Mouse (Mus musculus) G1E-ER4 (cell line): ENCODE measurements around the gene Fam171a2. TPM values are rescaled to one million over a fixed set of nuclear protein-coding genes. Genes with fewer than 3 reads are reported as not detected.

ENCODE experiments used
- GATA1 ChIP-seq: IDR thresholded peaks from one replicate; pipeline ENCODE4 v1.8.0; 2012; ENCODE audit warnings: low read length, inconsistent platforms
- polyA plus RNA-seq: library from polyadenylated mRNA; stranded (reverse); fragments of >175 nt; gene quantifications from 2 replicates; pipeline ENCODE4 v1.2.3, GENCODE M21; 2012

Gene Fam171a2
- polyA plus RNA-seq = 0.23 and 0.30 TPM in 2 replicates

- no peak for TF ChIP-seq GATA1
Observed at GRCm38 (mm10) chr11:102447497-102447896, at the start of gene Fam171a2. Gene Fam171a2, minus strand, starts transcription at chr11:102447682.

- no peak for TF ChIP-seq GATA1
Observed at GRCm38 (mm10) chr11:102496732-102497131, 49.2 kb upstream of the Fam171a2 start.

DNA sequence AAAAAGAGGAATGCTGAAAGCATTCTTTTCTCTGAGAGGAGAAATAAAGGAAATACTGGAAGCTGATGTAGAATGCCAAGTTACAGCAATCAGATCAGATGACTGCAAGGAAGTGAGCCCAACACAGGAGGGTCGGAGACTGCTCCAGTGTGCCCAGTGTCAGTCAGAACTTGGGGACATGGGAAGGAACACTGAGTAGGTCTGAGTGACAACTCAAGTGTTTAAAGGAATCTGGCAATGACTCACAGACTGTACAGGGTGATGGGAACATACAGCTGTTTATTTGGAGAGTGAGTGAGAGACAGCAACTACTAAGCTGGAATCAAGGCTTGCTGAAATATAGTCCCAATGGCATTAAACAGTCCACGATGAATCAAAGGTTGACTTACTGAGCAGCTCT, 48.7 kb upstream of the Fam171a2 start:
- no peak for TF ChIP-seq GATA1

DNA sequence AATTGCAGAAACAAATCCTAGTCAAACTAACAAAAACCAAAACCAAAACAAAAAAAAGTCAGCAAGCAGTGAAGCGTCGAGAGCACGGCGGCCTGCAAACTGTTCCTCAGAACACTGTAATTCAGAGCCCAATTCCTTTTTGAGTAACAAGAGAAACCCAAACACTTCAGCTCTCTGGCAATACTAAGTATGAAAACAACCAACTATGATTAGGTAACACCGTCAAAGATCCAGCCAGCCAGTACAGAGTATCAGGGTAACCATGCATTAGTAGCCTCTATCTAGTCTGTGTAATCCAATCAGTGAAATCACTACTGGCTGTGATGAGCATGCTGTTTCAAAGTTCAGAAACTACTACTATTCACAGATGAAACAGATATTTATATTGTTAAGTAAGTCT, 48.3 kb upstream of the Fam171a2 start:
- TF ChIP-seq GATA1 = no peak

GRCm38 (mm10) chr11:102495114-102495513, 47.6 kb upstream of the Fam171a2 start:
- no peak for TF ChIP-seq GATA1

DNA sequence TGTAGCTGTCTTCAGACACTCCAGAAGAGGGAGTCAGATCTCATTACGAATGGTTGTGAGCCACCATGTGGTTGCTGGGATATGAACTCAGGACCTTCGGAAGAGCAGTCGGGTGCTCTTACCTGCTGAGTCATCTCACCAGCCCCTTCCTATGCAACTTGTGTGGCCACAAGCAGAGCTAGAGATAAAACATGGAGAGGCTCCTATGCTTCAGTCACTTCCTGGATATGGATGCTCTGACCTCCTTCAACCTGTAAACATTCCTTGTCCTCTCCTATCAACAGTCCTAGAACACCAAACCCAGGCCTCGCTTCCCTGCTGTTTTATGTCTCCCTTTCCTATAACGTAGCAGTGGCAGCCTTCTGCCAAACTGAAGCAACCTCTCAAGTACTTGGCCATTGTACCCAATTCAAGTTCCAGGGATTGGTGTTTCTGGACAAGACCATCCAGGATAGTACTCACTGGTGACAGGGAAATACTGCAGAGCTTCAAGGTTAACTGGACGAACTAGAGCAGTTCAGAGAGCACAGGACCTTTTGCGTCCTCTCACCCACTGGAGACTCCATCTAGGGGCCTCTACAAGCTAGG, 46.7 kb upstream of the Fam171a2 start:
- TF ChIP-seq GATA1 = no peak

DNA sequence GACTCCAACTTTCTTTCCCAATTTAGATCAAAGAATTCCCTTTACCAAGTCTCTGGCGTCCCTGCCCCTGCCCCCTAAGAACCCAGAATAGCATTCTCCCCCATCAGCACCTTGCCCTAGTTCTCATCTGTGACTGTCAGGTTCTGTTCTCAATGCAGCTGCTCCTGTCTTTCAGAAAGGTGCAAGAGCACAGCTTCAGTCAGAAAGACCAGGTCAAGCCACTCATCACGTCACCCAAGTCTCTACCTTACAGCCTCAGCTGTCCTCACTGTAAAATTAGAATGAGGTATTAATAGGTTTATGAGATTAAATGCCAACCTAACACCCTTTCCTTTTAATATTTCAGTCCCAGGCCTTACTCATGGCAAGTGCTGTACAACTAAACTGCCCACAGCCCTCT, 45.8 kb upstream of the Fam171a2 start:
- TF ChIP-seq GATA1 = no peak

DNA sequence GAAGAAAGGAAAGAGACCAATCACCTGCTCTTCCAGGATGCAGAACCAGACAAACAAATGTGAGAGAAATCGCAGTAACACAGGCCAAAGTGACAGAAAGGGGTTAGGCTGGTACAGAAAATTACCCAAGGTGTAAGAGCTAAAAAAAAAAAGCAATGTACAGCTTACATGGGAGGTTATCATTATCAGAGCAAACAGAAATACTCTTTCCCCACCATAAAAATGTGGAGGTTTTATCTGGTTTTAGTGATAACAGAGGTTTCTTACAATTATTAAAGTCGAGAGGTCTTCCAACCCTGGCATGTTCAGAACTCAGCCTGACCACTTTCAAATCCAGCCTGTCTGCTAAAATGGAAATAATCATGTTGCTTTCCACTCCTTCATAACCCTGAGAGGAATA, 40.4 kb upstream of the Fam171a2 start:
- no peak for TF ChIP-seq GATA1

DNA sequence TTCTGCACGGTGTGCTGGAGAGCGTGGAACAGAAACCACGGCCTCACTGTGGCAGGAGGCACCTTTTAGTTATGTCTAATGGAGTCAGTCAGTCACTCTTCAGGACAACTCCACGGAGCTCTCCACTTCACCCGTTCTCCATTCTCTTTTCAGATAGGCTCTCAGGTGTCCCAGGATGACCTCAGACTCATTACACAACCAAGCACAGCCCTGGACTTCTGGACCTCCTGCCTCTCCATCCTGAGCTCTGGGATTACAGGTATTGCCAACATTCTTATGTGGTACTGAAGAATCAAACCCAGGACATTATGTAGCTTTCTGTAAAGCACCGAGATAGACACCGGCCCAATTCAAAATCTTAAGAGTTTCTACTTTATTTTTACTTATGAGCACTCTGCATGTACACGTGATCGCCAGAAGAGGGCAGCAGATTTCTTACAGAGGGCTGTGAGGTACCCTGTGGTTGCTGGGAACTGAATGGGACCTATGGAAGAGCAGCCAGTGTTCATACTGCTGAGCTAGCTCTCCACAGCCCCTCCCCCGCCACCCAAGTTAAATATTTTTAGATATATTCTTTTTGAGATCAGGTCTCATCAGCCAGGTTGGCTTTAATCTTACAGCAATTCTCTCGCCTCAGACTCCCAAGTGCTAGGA, 39.4 kb upstream of the Fam171a2 start:
- no peak for TF ChIP-seq GATA1

DNA sequence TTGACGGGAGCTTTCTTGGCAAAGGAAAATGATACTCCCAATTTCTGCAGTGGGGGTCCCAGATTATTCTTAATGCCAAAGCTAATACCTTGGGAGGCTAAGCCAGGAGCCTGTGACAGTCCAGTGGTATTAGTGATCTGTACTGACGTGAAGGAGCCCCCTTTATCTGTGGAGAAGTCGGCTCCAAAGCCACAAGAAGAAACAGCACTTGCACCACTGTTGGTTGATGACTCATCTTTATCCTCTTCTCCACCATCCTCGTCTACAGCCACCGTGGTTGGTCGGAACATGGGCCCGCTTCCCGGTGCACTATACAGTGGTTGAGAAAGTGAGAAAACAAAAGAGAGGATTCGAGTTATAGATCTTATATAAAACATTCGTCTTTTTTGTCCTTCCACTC, 34.3 kb upstream of the Fam171a2 start:
- no peak for TF ChIP-seq GATA1

- no peak for TF ChIP-seq GATA1
Observed at GRCm38 (mm10) chr11:102480897-102481296, 33.4 kb upstream of the Fam171a2 start.

- TF ChIP-seq GATA1 = no peak
Observed at GRCm38 (mm10) chr11:102480111-102480510, 32.6 kb upstream of the Fam171a2 start.

DNA sequence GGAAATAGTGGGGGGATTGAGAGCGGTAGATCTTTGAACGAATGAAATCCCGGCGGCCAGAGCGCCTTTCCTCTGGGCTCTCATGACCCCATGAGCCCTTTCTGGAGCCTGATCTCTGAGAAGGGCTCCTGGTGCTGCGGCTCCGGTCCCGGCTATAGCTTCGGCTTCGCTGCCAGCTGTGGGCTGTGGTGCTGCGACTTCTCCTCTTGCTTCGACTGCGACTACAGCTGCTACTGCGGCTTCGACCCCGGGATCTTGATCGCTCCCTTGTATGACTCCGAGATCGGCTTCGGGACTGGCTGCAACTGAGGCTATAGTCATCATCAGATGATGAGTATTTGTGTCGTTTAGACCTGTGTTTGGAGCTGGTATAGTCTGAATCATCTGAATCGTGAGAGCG, 32.1 kb upstream of the Fam171a2 start:
- no peak for TF ChIP-seq GATA1

DNA sequence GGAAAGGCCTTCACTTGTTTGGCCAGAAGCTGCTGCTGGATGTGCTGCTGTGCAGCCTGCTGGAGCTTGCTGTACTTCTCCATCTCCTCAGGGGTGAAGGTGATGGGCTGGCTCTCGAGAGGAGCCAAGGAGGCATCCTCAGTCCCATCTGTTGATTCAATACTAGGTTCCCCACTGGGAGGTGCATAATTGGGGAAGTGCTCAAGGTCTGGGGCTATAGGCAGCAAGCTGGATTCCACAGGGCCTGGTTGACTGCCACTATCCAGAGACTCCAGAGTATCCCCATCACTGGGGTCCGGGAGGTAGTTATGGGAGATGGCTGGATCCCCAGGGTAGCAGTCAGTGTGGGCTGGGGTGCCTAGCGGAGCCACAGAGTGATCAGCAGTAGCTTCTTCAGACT, 31.2 kb upstream of the Fam171a2 start:
- no peak for TF ChIP-seq GATA1

DNA sequence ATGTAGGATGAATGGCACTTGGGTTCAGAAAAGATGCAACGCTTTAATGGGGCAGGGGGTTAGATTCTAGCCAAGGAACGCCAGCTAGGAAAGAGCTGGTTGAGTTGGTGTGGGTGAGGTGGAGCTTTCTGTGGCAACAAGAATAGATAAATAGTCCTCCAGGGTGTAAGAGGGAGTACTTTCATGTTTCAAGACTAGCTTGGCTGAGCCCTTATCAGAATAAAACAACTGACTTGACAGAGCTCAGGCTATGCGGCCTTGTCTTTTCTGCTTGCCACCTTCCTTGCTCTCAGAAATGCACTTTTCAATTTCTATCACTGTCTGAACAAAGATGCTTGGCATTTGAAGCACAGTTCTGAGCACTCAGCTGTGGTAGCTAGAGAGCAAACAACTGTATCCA, 27.5 kb upstream of the Fam171a2 start:
- TF ChIP-seq GATA1 = no peak

DNA sequence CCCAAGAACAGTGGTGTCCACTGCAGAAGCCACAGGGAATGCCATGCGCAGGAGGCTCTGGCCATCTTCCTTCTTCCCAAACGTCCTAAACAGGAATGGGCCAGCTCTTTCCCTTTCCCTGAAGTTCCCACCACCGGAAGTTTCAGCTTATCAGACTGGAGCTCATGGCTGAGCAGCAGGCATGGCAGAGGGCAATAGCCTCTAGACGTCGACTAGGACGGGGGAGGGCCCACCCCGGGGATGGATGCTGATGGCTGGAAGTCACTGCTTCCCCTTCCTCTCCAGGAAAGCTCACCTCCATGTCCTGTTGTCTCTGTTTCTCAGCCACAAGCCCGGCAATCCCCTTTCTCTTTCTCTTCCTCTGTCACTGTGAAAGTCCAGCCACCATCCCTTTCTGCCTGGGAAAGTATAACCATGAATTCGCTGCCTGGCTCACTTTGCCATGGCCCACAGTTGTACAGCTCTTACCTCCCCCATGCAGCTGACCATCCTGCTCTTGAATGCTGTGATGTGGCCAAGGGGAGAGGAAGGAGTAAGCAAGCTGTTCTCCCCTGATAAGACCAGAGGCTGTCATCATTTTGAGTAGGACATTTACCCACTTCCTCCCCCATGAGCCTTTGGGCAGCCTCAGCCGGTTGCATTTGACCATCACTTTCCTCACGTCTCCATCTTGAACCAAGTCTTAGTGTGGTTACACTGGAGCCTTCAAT, 22.3 kb upstream of the Fam171a2 start, which contains the start of gene Itga2b:
TSS of gene Itga2b (minus strand) at position 475 of the 710 bp plus-strand sequence.
- peak; percentile 34 for TF ChIP-seq GATA1
